Mouse (Mus musculus): Measurements from ENCODE around the gene Gm29554. TPM values are rescaled to one million over a fixed set of nuclear protein-coding genes. Genes with fewer than 3 reads are reported as not detected.

Gene Gm29554
- not detected in 2 replicates for polyA plus RNA-seq (2012; rRNA removed; ENCODE audit: low replicate concordance)

GRCm38 (mm10) chrY:12273632-12274031 is at the start of gene Gm29554:
Gene Gm29554, plus strand, starts transcription at chrY:12273932.

Other genes with a start within 250 kb of the Gm29554 start
- gene Gm20812, start 108.0 kb downstream of the Gm29554 start, polyA plus RNA-seq (2012; rRNA removed; ENCODE audit: low replicate concordance) = not detected in 2 replicates

All from duodenum, adult 2 months (tissue).